ENCODE assay signal across 9 mouse cellular contexts in genomic region chr11:60808286-60809070, GRCm38 (mm10). TPM values are rescaled to one million over a fixed set of nuclear protein-coding genes. Genes with fewer than 3 reads are reported as not detected.
A peak's percentile ranks its signal among the peaks of the same experiment; 100 is the strongest.
DNase-seq lines count a peak whose midpoint lies in the region; ATAC-seq and TF ChIP-seq lines count a peak whose summit lies in the region.
"Had no signal": no experiment of that assay in that cellular context is flagged by ENCODE, and none has a peak within 500 bp of the region (broad histone marks: within the 10 kb centered on the region; RNA-seq: fewer than 3 reads in every experiment).

No protein-coding gene starts in this region.

- no peak overlapping the region for H3K9ac ChIP-seq in heart, adult 2 months (ENCODE audit: low read depth, low read length)
- peak overlapping the region; percentile 40 for H3K9ac ChIP-seq in heart, embryonic 14.5 days (ENCODE audit: low read length)

- no peak for TF ChIP-seq POLR2A in heart, adult 2 months (IDR thresholded peaks at IDR 0.05; ENCODE audit: insufficient read depth, low read depth, low read length)

- WGBS in heart, adult 2 months = 55% methylated on average over 4 of the region's 4 CpGs
- 75% methylated on average over 4 of the region's 4 CpGs for WGBS in heart, embryonic 10.5 days
- 62% methylated on average over 4 of the region's 4 CpGs for WGBS in heart, embryonic 14.5 days

- H3K4me2 ChIP-seq in heart, embryonic 14.5 days (ENCODE audit: low read length) = peak overlapping the region; percentile 21

- H3K36me3 ChIP-seq in heart, adult 2 months (ENCODE audit: control insufficient read depth, insufficient read depth, low read length) = no peaks in the 10 kb centered on the region
- peaks cover 13% of the 10 kb centered on the region for H3K36me3 ChIP-seq in heart, embryonic 10.5 days
- peaks cover 4% of the 10 kb centered on the region for H3K36me3 ChIP-seq in heart, embryonic 14.5 days (ENCODE audit: control insufficient read depth, insufficient read depth, low read length)

- H3K27ac ChIP-seq in heart, adult 2 months = no peak overlapping the region
- H3K27ac ChIP-seq in heart, embryonic 10.5 days = no peak overlapping the region
- H3K27ac ChIP-seq in heart, embryonic 14.5 days (replicated peaks in 1 of 2; ENCODE audit: control insufficient read depth in 1 of 2, insufficient read depth in 1 of 2, low read depth in 2 of 2, low read length in 2 of 2) = 0 out of 4 replicates have a peak overlapping the region, but pooled peaks of 1 of the 2 experiments have one; percentile 42

- H3K27me3 ChIP-seq in heart, adult 2 months (ENCODE audit: control insufficient read depth, insufficient read depth, low read length) = no peaks in the 10 kb centered on the region
- no peaks in the 10 kb centered on the region for H3K27me3 ChIP-seq in heart, embryonic 10.5 days (ENCODE audit: insufficient read depth, poor library complexity, severe bottlenecking)
- no peaks in the 10 kb centered on the region for H3K27me3 ChIP-seq in heart, embryonic 14.5 days (ENCODE audit: control insufficient read depth, insufficient read depth, low read length)
- H3K27me3 ChIP-seq: megakaryocyte, embryonic 14.5 days had no signal

- DNase-seq in heart, adult 2 months = peak; percentile 34 to 47
- no peak for DNase-seq in heart, embryonic 10.5 days (ENCODE audit: low spot score)
- DNase-seq in MN1 (ENCODE audit: low spot score) = peak; percentile 66
- peak; percentile 38 for DNase-seq in layer of hippocampus, adult 9-10 months (ENCODE audit: low spot score)
- DNase-seq in lung, postnatal 4 days = peak; percentile 67 to 68
- DNase-seq in thymus, adult 18-20 months = no peak
- DNase-seq in frontal cortex, postnatal 10 days (ENCODE audit: low spot score in 2 of 2) = no peak

- no peak overlapping the region for H3K4me3 ChIP-seq in heart, adult 2 months
- no peak overlapping the region for H3K4me3 ChIP-seq in heart, embryonic 10.5 days
- no peak overlapping the region for H3K4me3 ChIP-seq in heart, embryonic 14.5 days (ENCODE audit: control insufficient read depth in 1 of 2, insufficient read depth in 1 of 2, low read depth in 1 of 2, low read length in 2 of 2)
- H3K4me3 ChIP-seq: megakaryocyte, embryonic 14.5 days had no signal

- no peak for TF ChIP-seq CTCF in heart, adult 2 months (IDR thresholded peaks at IDR 0.05)

- no peak for ATAC-seq in heart, embryonic 14.5 days (ENCODE audit: insufficient number of reproducible peaks, insufficient read depth, low FRiP score, low read depth)

- no peak for TF ChIP-seq EP300 in heart, adult 2 months (IDR thresholded peaks at IDR 0.05; ENCODE audit: insufficient read depth, low read depth, low read length)

- no peaks in the 10 kb centered on the region for H3K79me2 ChIP-seq in heart, adult 2 months (replicated peaks; ENCODE audit: control insufficient read depth, insufficient read depth, low read length)

- intact Hi-C loops in heart, adult 2 months (cut with DNase I) = no loop called here

- H3K9me3 ChIP-seq in heart, embryonic 10.5 days = no peaks in the 10 kb centered on the region
- no peaks in the 10 kb centered on the region for H3K9me3 ChIP-seq in heart, embryonic 14.5 days (ENCODE audit: control insufficient read depth, low read length)

- H3K4me1 ChIP-seq in heart, adult 2 months (ENCODE audit: control insufficient read depth, insufficient read depth, low read length) = no peaks in the 10 kb centered on the region; the same call in 1 of the 2 replicates
- H3K4me1 ChIP-seq in heart, embryonic 10.5 days = peaks cover 29% of the 10 kb centered on the region
- H3K4me1 ChIP-seq in heart, embryonic 14.5 days (ENCODE audit: control insufficient read depth in 2 of 2, insufficient read depth in 2 of 2, low read length in 2 of 2) = peaks cover 6 to 27% of the 10 kb centered on the region in 2 experiments

RNA-seq across cellular contexts. Expression of gene Shmt1, which starts 3.0 kb away (rescaled TPM):
- 10 to 100 TPM in 1 of 2 experiments, 1 to 10 TPM in 1; 8.4 to 10.5 TPM for total RNA-seq in heart, adult 2 months (2021)
- 7.4 TPM in 2 replicates for polyA plus RNA-seq in heart, adult 2 months (2012; rRNA removed)
- 60.9 and 82.5 TPM in 2 replicates for polyA plus RNA-seq in heart, embryonic 10.5 days (2016; fragmentation: Nextera tagmentation; extraction: Ambion mirVana)
- 29.6 and 40.4 TPM in 2 replicates for polyA plus RNA-seq in heart, embryonic 14.5 days (2014; fragmentation: Nextera tagmentation; extraction: Ambion mirVana)

RNA-seq across cellular contexts. Expression of gene Dhrs7b, which starts 22.0 kb away (rescaled TPM):
- 10 to 100 TPM; 20.6 to 21.0 TPM for total RNA-seq in heart, adult 2 months (2021)
- 14.4 and 22.1 TPM in 2 replicates for polyA plus RNA-seq in heart, adult 2 months (2012; rRNA removed)
- 36.6 and 40.9 TPM in 2 replicates for polyA plus RNA-seq in heart, embryonic 10.5 days (2016; fragmentation: Nextera tagmentation; extraction: Ambion mirVana)
- 27.6 and 30.2 TPM in 2 replicates for polyA plus RNA-seq in heart, embryonic 14.5 days (2014; fragmentation: Nextera tagmentation; extraction: Ambion mirVana)

RNA-seq across cellular contexts. Expression of gene Smcr8, which starts 31.2 kb away (rescaled TPM):
- 10 to 100 TPM; 13.9 to 15.3 TPM for total RNA-seq in heart, adult 2 months (2021)
- 6.0 and 9.7 TPM in 2 replicates for polyA plus RNA-seq in heart, adult 2 months (2012; rRNA removed)
- polyA plus RNA-seq in heart, embryonic 10.5 days (2016; fragmentation: Nextera tagmentation; extraction: Ambion mirVana) = 6.5 and 6.7 TPM in 2 replicates
- 4.6 and 4.9 TPM in 2 replicates for polyA plus RNA-seq in heart, embryonic 14.5 days (2014; fragmentation: Nextera tagmentation; extraction: Ambion mirVana)

RNA-seq across cellular contexts. Expression of gene Top3a, which starts 31.3 kb away (rescaled TPM):
- 1 to 10 TPM; 3.7 to 4.6 TPM for total RNA-seq in heart, adult 2 months (2021)
- 3.3 and 3.4 TPM in 2 replicates for polyA plus RNA-seq in heart, adult 2 months (2012; rRNA removed)
- 16.0 and 17.8 TPM in 2 replicates for polyA plus RNA-seq in heart, embryonic 10.5 days (2016; fragmentation: Nextera tagmentation; extraction: Ambion mirVana)
- polyA plus RNA-seq in heart, embryonic 14.5 days (2014; fragmentation: Nextera tagmentation; extraction: Ambion mirVana) = 8.3 and 8.5 TPM in 2 replicates

Comparison
In these comparisons a context has a peak if more than half of its experiments do, and no peak if none do; other contexts are left out.
1. DNase-seq: peak in heart, adult 2 months (2 of 2), MN1 (single experiment), layer of hippocampus, adult 9-10 months (single experiment) and lung, postnatal 4 days (2 of 2); none in heart, embryonic 10.5 days (single experiment), thymus, adult 18-20 months (0 of 2) and frontal cortex, postnatal 10 days (0 of 2).